Mouse (Mus musculus) lung, postnatal 14 days (tissue): ENCODE results near the gene Bglap3.
"Not testable (repeated sequence)": the region's sequence is repeated elsewhere in the genome, so short reads cannot be mapped to it uniquely, and the experiment has no call there.

Source experiments
- DNase-seq: peaks from one replicate; pipeline ENCODE4 v3.0.0; 2021

Gene Bglap3

GRCm38 (mm10) chr3:88375750-88376626, 3.4 kb upstream of the Bglap3 start:
- peak; percentile 28 for DNase-seq

- DNase-seq = not testable (repeated sequence)
Measured at GRCm38 (mm10) chr3:88368511-88368910, 4.0 kb downstream of the Bglap3 start.

GRCm38 (mm10) chr3:88367517-88367916, 5.0 kb downstream of the Bglap3 start:
- not testable (repeated sequence) for DNase-seq

GRCm38 (mm10) chr3:88366830-88367428, 5.6 kb downstream of the Bglap3 start:
- DNase-seq = peak; percentile 45

- DNase-seq = no peak
Measured at GRCm38 (mm10) chr3:88365705-88366361, 6.7 kb downstream of the Bglap3 start.

- DNase-seq = peak; percentile 82
Measured at GRCm38 (mm10) chr3:88364337-88364736, 8.2 kb downstream of the Bglap3 start, which contains the start of gene Paqr6. Paqr6 (plus strand) TSS chr3:88364584.

GRCm38 (mm10) chr3:88363700-88364099, 8.8 kb downstream of the Bglap3 start:
- DNase-seq = peak; percentile 33

GRCm38 (mm10) chr3:88361612-88362313, 10.8 kb downstream of the Bglap3 start:
- no peak for DNase-seq

GRCm38 (mm10) chr3:88361096-88361495, 11.4 kb downstream of the Bglap3 start:
- DNase-seq = no peak

- DNase-seq = no peak
Measured at GRCm38 (mm10) chr3:88359989-88360388, 12.6 kb downstream of the Bglap3 start.

- DNase-seq = no peak
Measured at GRCm38 (mm10) chr3:88359584-88359983, 13.0 kb downstream of the Bglap3 start.

GRCm38 (mm10) chr3:88354396-88355165, 18.0 kb downstream of the Bglap3 start:
- no peak for DNase-seq

- DNase-seq = no peak
Measured at GRCm38 (mm10) chr3:88352907-88353306, 19.6 kb downstream of the Bglap3 start.

GRCm38 (mm10) chr3:88350732-88351131, 21.8 kb downstream of the Bglap3 start:
- DNase-seq = no peak

GRCm38 (mm10) chr3:88339006-88339405, 33.5 kb downstream of the Bglap3 start:
- DNase-seq = no peak

GRCm38 (mm10) chr3:88338316-88338715, 34.2 kb downstream of the Bglap3 start:
- no peak for DNase-seq

- no peak for DNase-seq
Measured at GRCm38 (mm10) chr3:88337367-88338020, 35.0 kb downstream of the Bglap3 start.

GRCm38 (mm10) chr3:88336058-88337013, 36.2 kb downstream of the Bglap3 start, which contains the start of the genes Tmem79 and Smg5:
Tmem79 (minus strand) TSS chr3:88336148.
Smg5 (plus strand) TSS chr3:88336260.
- DNase-seq = peak; percentile 97

GRCm38 (mm10) chr3:88335436-88336053, 37.0 kb downstream of the Bglap3 start:
- DNase-seq = no peak
